Mouse (Mus musculus): ENCODE measurements around the gene Zfp92. TPM values are rescaled to one million over a fixed set of nuclear protein-coding genes. Genes with fewer than 3 reads are reported as not detected.

Zfp92 gene
- polyA plus RNA-seq, 1 experiment from 2014 or later: 0.87 TPM

Other genes starting within 250 kb of the Zfp92 start
- gene Spin2d, start 234.1 kb upstream of the Zfp92 start, polyA plus RNA-seq (2014; fragmentation: Nextera tagmentation; extraction: Ambion mirVana): not detected in 2 replicates
- 7.7 and 16.2 TPM in 2 replicates for gene Xlr3b, start 218.9 kb upstream of the Zfp92 start, polyA plus RNA-seq (2014; fragmentation: Nextera tagmentation; extraction: Ambion mirVana)
- 0.38 TPM in 1 of 2 replicates, not detected in the other for gene Xlr4b, start 196.8 kb upstream of the Zfp92 start, polyA plus RNA-seq (2014; fragmentation: Nextera tagmentation; extraction: Ambion mirVana)
- gene F8a, start 182.8 kb upstream of the Zfp92 start, polyA plus RNA-seq (2014; fragmentation: Nextera tagmentation; extraction: Ambion mirVana): 30.3 and 34.9 TPM in 2 replicates
- gene Xlr4c, start 168.0 kb upstream of the Zfp92 start, polyA plus RNA-seq (2014; fragmentation: Nextera tagmentation; extraction: Ambion mirVana): 0.28 TPM in 1 of 2 replicates, not detected in the other
- 0.19 and 0.25 TPM in 2 replicates for gene Xlr3c, start 145.7 kb upstream of the Zfp92 start, polyA plus RNA-seq (2014; fragmentation: Nextera tagmentation; extraction: Ambion mirVana)
- not detected in 2 replicates for gene Xlr5a, start 118.1 kb upstream of the Zfp92 start, polyA plus RNA-seq (2014; fragmentation: Nextera tagmentation; extraction: Ambion mirVana)
- gene Xlr5c, start 118.1 kb upstream of the Zfp92 start, polyA plus RNA-seq (2014; fragmentation: Nextera tagmentation; extraction: Ambion mirVana): not detected in 2 replicates
- not detected in 2 replicates for gene Gm45015, start 74.3 kb upstream of the Zfp92 start, polyA plus RNA-seq (2014; fragmentation: Nextera tagmentation; extraction: Ambion mirVana)
- gene Zfp275, start 68.5 kb upstream of the Zfp92 start, polyA plus RNA-seq (2014; fragmentation: Nextera tagmentation; extraction: Ambion mirVana): 12.3 and 13.5 TPM in 2 replicates
- gene Gm18336, start 12.4 kb upstream of the Zfp92 start, polyA plus RNA-seq (2014; fragmentation: Nextera tagmentation; extraction: Ambion mirVana): not detected in 2 replicates
- gene Trex2, start 24.2 kb downstream of the Zfp92 start, polyA plus RNA-seq (2014; fragmentation: Nextera tagmentation; extraction: Ambion mirVana): not detected in 2 replicates
- gene Haus7, start 47.9 kb downstream of the Zfp92 start, polyA plus RNA-seq (2014; fragmentation: Nextera tagmentation; extraction: Ambion mirVana): 67.1 and 69.1 TPM in 2 replicates
- gene Bgn, start 72.5 kb downstream of the Zfp92 start, polyA plus RNA-seq (2014; fragmentation: Nextera tagmentation; extraction: Ambion mirVana): 9.2 and 30.6 TPM in 2 replicates
- gene Atp2b3, start 92.0 kb downstream of the Zfp92 start, polyA plus RNA-seq (2014; fragmentation: Nextera tagmentation; extraction: Ambion mirVana): 4.9 and 5.0 TPM in 2 replicates
- 0.22 and 0.31 TPM in 2 replicates for gene Dusp9, start 228.3 kb downstream of the Zfp92 start, polyA plus RNA-seq (2014; fragmentation: Nextera tagmentation; extraction: Ambion mirVana)
- 138 and 176 TPM in 2 replicates for gene Pnck, start 249.0 kb downstream of the Zfp92 start, polyA plus RNA-seq (2014; fragmentation: Nextera tagmentation; extraction: Ambion mirVana)